Mouse (Mus musculus) right cerebral cortex, postnatal 14 days (tissue): ENCODE measurements around the gene Nox3.

ENCODE experiments used
- DNase-seq: peaks from one replicate; pipeline ENCODE4 v3.0.0; 2022

Gene Nox3

GRCm38 (mm10) chr17:3696161-3696560, at the start of gene Nox3:
Gene Nox3 (minus strand): TSS chr17:3696261.
- DNase-seq, result no peak

- no peak for DNase-seq
Measured at GRCm38 (mm10) chr17:3744402-3744801, 48.3 kb upstream of the Nox3 start.

- no peak for DNase-seq
Measured at GRCm38 (mm10) chr17:3736936-3737335, 40.9 kb upstream of the Nox3 start.

- no peak for DNase-seq
Measured at GRCm38 (mm10) chr17:3734286-3734685, 38.2 kb upstream of the Nox3 start.

GRCm38 (mm10) chr17:3705350-3705930, 9.4 kb upstream of the Nox3 start:
- no peak for DNase-seq

- DNase-seq, result peak; percentile 5
Measured at GRCm38 (mm10) chr17:3702320-3702719, 6.3 kb upstream of the Nox3 start.

GRCm38 (mm10) chr17:3692817-3693216, 3.2 kb downstream of the Nox3 start:
- no peak for DNase-seq

GRCm38 (mm10) chr17:3690499-3691258, 5.4 kb downstream of the Nox3 start:
- DNase-seq, result no peak

- DNase-seq, result no peak
Measured at GRCm38 (mm10) chr17:3683662-3684061, 12.4 kb downstream of the Nox3 start.

- no peak for DNase-seq
Measured at GRCm38 (mm10) chr17:3669226-3669625, 26.8 kb downstream of the Nox3 start.

- no peak for DNase-seq
Measured at GRCm38 (mm10) chr17:3667287-3667686, 28.8 kb downstream of the Nox3 start.

- no peak for DNase-seq
Measured at GRCm38 (mm10) chr17:3665321-3665720, 30.7 kb downstream of the Nox3 start.

- no peak for DNase-seq
Measured at GRCm38 (mm10) chr17:3659497-3659896, 36.6 kb downstream of the Nox3 start.

GRCm38 (mm10) chr17:3650377-3650776, 45.7 kb downstream of the Nox3 start:
- no peak for DNase-seq

GRCm38 (mm10) chr17:3643582-3643981, 52.5 kb downstream of the Nox3 start:
- no peak for DNase-seq

GRCm38 (mm10) chr17:3641456-3641855, 54.6 kb downstream of the Nox3 start:
- DNase-seq, result no peak

- no peak for DNase-seq
Measured at GRCm38 (mm10) chr17:3638757-3639156, 57.3 kb downstream of the Nox3 start.

- DNase-seq, result no peak
Measured at GRCm38 (mm10) chr17:3632501-3632900, 63.6 kb downstream of the Nox3 start.

GRCm38 (mm10) chr17:3616329-3617216, 79.5 kb downstream of the Nox3 start:
- DNase-seq, result no peak

- DNase-seq, result no peak
Measured at GRCm38 (mm10) chr17:3615553-3615952, 80.5 kb downstream of the Nox3 start.

GRCm38 (mm10) chr17:3611781-3612075, 84.3 kb downstream of the Nox3 start:
- no peak for DNase-seq

GRCm38 (mm10) chr17:3610928-3611780, 84.9 kb downstream of the Nox3 start:
- peak; percentile 15 for DNase-seq

- DNase-seq, result no peak
Measured at GRCm38 (mm10) chr17:3610307-3610754, 85.7 kb downstream of the Nox3 start.
